Mouse (Mus musculus) heart, postnatal 14 days (tissue): Measurements from ENCODE around the gene Aasdhppt. TPM values are rescaled to one million over a fixed set of nuclear protein-coding genes. Genes with fewer than 3 reads are reported as not detected.

ENCODE experiments used
- microRNA-seq, 2 experiments: library from miRNA; unstranded; fragments of <30 nt; microRNA quantifications; one replicate each; pipeline ENCODE4 v1.2.0; 2021 to 2022
- total RNA-seq, 2 experiments: library from RNA; stranded (reverse); gene quantifications; 2 replicates each; pipeline ENCODE4 v1.2.3; 2021

Gene Aasdhppt
- total RNA-seq, 2 experiments from 2014 or later = 17.3 to 17.5 TPM

Small RNAs within 50 kb of the gene (microRNA-seq; reads per million reads assigned to microRNA genes)
- 0 reads per million in 2 experiments for gene Gm22195

Other genes with a start within 250 kb of the Aasdhppt start
- 1 to 10 TPM; 7.2 to 9.2 TPM for gene Kbtbd3, start 362 bp upstream of the Aasdhppt start, total RNA-seq
- 10 to 100 TPM; 40.2 to 43.5 TPM for gene Msantd4, start 67.1 kb upstream of the Aasdhppt start, total RNA-seq